Mouse (Mus musculus) large intestine, adult 2 months (tissue): ENCODE data around the gene Ccdc28b. TPM values are rescaled to one million over a fixed set of nuclear protein-coding genes. Genes with fewer than 3 reads are reported as not detected.
A peak's percentile ranks its signal among the peaks of the same experiment; 100 is the strongest.

Experiments
- DNase-seq: peaks from one replicate; pipeline ENCODE4 v3.0.0-alpha.2; 2012; ENCODE audit warnings: low read depth, low spot score
- WGBS: fragments of 180-500 bp; shearing (Covaris S2); methylation state at CpG from one replicate; pipeline ENCODE4 v1.1.7; 2018; 5-methylcytosine and 5-hydroxymethylcytosine counted together
- polyA plus RNA-seq: library from polyadenylated mRNA; depleted of rRNA; stranded (reverse); fragments of >200 nt; gene quantifications from 2 replicates; pipeline ENCODE4 v1.2.3, GENCODE M21; 2012

Ccdc28b gene
- polyA plus RNA-seq, 1 experiment = 9.4 TPM

GRCm38 (mm10) chr4:129600233-129601158 is 23.3 kb downstream of the Ccdc28b start, which contains the start of the genes Eif3i and Tmem234:
Gene Eif3i, minus strand, starts transcription at chr4:129600648.
Gene Tmem234, plus strand, starts transcription at chr4:129600668.
- WGBS = under 1% methylated on average over 74 of the region's 74 CpGs
- no peak for DNase-seq

DNA sequence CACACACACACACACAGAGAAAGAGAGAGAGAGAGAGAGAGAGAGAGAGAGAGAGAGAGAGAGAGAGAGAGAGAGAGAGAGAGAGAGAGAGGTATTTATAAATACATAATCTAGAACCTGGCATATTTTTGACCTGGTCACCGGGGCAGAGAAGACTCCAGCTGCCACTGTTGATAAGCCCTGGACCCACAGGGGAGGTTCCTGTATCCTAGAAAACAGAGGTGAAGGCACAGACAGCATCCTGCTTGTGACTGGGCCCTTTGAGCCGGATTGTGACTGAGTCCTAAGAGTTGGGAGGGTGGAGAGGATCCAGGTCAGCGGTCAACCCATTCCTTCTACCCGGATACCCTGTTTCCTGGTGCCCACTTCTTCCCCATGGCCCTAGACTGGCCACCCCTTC is 34.9 kb downstream of the Ccdc28b start:
- 72% methylated on average over 4 of the region's 4 CpGs for WGBS
- no peak for DNase-seq

DNA sequence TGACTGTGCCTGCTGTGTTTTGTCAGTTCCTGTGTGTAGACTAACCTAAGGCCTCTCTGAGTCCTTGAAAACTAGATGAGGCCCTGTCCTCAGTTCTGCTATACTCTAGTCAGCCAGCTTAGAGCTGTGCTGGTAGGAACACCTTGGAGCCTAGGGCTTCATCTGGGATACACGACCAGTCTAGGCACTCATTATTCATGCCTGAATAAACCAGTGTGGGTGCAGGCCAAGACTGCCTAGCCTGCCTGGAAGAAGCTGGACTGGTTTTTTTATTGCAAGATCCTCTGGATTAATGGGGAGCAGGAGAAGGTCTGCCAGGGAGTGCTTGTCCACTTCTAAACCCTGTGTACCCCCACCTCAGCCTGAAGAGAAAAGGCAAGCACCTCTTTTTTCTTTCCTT is 36.8 kb downstream of the Ccdc28b start:
- 48% methylated on average over 1 of the region's 1 CpGs for WGBS

GRCm38 (mm10) chr4:129585773-129586172 is 38.0 kb downstream of the Ccdc28b start:
- WGBS = 89% methylated on average over 9 of the region's 9 CpGs

More for the DNA sequence above, 36.8 kb downstream of the Ccdc28b start:
- no peak for DNase-seq

GRCm38 (mm10) chr4:129584884-129585608 is 38.7 kb downstream of the Ccdc28b start:
- 2% methylated on average over 36 of the region's 36 CpGs for WGBS
- peak; percentile 69 for DNase-seq

More at GRCm38 (mm10) chr4:129585773-129586172, 38.0 kb downstream of the Ccdc28b start:
- DNase-seq = no peak

GRCm38 (mm10) chr4:129584370-129584769 is 39.4 kb downstream of the Ccdc28b start:
- DNase-seq = no peak

DNA sequence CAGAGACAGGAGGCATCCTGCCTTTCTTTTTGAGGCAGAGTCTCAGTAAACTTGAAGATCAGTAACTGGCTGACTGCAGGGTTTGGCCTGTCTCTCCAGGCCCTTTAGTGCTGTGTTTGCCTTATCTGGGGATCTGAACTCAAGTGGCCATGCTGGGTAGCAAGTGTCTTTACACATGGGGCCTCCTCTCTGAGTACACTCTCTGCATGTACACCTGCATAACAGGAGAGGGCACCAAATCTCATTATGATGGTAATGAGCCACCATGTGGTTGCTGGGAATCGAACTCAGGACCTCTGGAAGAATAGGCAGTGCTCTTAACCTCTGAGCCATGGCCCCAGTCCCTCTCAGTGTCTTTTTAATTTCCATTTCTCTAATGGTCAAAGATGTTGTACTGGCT is 41.5 kb downstream of the Ccdc28b start:
- WGBS = 94% methylated on average over 1 of the region's 1 CpGs
- no peak for DNase-seq

More at GRCm38 (mm10) chr4:129584370-129584769, 39.4 kb downstream of the Ccdc28b start:
- 90% methylated on average over 1 of the region's 1 CpGs for WGBS

- WGBS = 60% methylated on average over 7 of the region's 7 CpGs
- no peak for DNase-seq
These were observed 43.4 kb downstream of the Ccdc28b start for GRCm38 (mm10) chr4:129580347-129580746.

- DNase-seq = no peak
- 50% methylated on average over 5 of the region's 5 CpGs for WGBS
These were observed 45.3 kb downstream of the Ccdc28b start, which contains the start of gene Fam167b for GRCm38 (mm10) chr4:129578466-129578865. Gene Fam167b, minus strand, starts transcription at chr4:129578549.

DNA sequence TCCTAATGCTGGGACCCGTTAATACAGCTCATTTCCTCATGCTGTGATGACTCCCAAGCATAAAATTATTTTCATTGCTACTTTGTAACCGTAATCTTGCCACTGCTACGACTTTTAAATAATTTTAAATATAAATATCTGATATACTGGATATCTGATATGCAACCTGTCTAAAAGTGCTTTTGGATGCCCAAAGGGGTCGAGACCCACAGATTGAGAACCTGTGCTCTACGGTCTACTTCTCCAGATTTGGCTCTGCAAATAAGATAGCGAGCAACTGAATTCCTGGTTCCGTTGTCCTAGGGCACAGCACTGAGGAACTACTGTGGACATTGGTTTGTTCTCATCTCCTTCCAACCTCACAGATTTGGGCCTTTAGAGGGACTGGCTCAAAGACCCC is 46.1 kb downstream of the Ccdc28b start:
- DNase-seq = no peak
- 81% methylated on average over 7 of the region's 7 CpGs for WGBS

- 28% methylated on average over 21 of the region's 21 CpGs for WGBS
- DNase-seq = no peak
These were observed 46.8 kb downstream of the Ccdc28b start for GRCm38 (mm10) chr4:129576863-129577491.

DNA sequence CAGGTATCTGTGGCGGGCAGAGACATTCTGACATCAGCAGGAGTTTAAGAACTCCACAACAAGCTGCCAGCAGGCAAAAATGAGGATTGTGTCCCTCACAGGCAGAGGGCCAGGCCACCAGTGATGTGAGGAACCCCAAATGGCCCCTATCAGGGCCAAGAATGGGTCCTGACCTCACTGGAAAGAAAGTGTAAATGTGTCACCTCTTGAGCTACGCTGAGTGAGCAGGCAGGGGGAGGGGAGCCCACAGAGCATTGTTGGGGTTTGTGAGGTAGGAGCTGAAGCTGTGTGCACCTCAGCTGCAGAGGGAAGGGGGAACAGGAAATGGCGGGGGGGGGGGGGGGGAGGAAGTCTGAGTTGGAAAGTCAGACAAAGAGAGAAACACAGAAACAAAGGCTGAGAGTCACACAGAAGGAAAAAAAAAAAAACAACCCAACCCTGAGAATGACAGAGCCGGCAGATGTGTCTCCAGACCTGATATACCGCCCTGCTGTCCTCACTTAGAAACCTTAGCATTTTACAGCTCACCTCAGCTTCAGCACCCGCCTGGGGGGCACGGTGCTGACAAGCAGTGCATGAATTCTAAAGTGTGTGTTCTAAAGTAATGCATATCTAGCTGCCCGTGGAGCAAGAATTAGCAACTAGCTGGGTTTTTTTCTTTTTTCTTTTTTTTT is 48.4 kb downstream of the Ccdc28b start:
- WGBS = 49% methylated on average over 8 of the region's 8 CpGs
- no peak for DNase-seq

- no peak for DNase-seq
- WGBS = 77% methylated on average over 8 of the region's 8 CpGs
These were observed 50.3 kb downstream of the Ccdc28b start, which contains the start of gene Lck for GRCm38 (mm10) chr4:129573430-129573829. Gene Lck, minus strand, starts transcription at chr4:129573641.

DNA sequence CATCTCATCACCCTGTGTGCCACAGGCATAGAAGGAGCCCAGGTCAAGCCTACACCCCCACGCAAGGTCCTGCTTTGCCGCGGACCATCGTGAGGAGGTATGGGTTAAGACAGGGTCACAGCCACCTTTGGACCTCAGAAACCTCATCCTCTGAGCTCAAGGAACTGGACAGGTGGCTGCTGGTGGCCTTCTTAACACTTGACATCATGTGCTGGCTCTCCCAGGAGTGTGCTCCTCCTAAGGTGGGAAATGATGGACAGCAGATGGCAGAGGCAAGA is 50.7 kb downstream of the Ccdc28b start:
- WGBS = 96% methylated on average over 4 of the region's 4 CpGs
- no peak for DNase-seq

GRCm38 (mm10) chr4:129572236-129573092 is 51.3 kb downstream of the Ccdc28b start:
- WGBS = 73% methylated on average over 13 of the region's 13 CpGs
- DNase-seq = no peak

- 76% methylated on average over 8 of the region's 8 CpGs for WGBS
- no peak for DNase-seq
These were observed 52.1 kb downstream of the Ccdc28b start for GRCm38 (mm10) chr4:129571551-129572084.

DNA sequence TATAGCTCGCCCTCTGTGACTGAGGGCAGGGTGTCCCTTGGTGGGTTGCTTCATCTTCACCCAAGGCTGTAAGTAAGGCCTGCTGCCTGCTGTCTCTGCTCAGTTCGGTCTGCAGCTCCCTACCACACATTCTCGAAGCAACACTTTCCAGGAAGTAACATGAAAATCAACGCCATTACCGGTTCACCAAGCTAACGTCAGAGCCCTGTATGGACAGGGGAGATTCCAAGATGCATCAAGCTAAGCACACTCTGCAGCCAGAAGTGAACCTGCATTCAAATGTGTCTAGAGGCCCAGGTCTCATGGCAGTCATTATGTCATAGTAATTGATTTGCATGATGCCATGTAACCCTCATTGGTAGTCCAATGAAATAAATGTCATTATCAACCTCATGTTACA is 53.7 kb downstream of the Ccdc28b start:
- 78% methylated on average over 6 of the region's 6 CpGs for WGBS
- DNase-seq = no peak
